Mouse (Mus musculus) forebrain, embryonic 15.5 days (tissue): ENCODE measurements at regions not wholly inside any gene's neighbourhood (a gene's known extent, or its start where the extent isn't known, plus 50 kb on each side); places are given as distances from the start of the nearest gene placed in this dataset.
A peak's percentile ranks its signal among the peaks of the same experiment; 100 is the strongest.

Source experiments
- ATAC-seq: fragments of 200-750 bp; cut with Nextera tagmentation; replicated peaks from 2 replicates; pipeline ENCODE4 v1.8.0; 2017; ENCODE audit warnings: mild to moderate bottlenecking, moderate TSS enrichment, moderate library complexity
- H3K27ac ChIP-seq: fragments of 300-500 bp; sonication (generic); replicated peaks from 2 replicates; pipeline ENCODE4 v1.5.1; 2015; ENCODE audit warnings: mild to moderate bottlenecking, inconsistent platforms
- H3K27me3 ChIP-seq: fragments of 300-500 bp; sonication (generic); 2 replicates; pipeline ENCODE4 v1.6.1; 2015; ENCODE audit warnings: inconsistent platforms
- H3K36me3 ChIP-seq: fragments of 300-500 bp; sonication (generic); 2 replicates; pipeline ENCODE4 v1.6.1; 2015; ENCODE audit warnings: mild to moderate bottlenecking, inconsistent platforms
- H3K4me1 ChIP-seq: fragments of 300-500 bp; sonication (generic); 2 replicates; pipeline ENCODE4 v1.6.1; 2015; ENCODE audit warnings: inconsistent platforms
- H3K4me2 ChIP-seq: fragments of 300-500 bp; sonication (generic); replicated peaks from 2 replicates; pipeline ENCODE4 v1.6.1; 2015; ENCODE audit warnings: mild to moderate bottlenecking, inconsistent platforms
- H3K4me3 ChIP-seq: fragments of 300-500 bp; sonication (generic); 2 replicates; pipeline ENCODE4 v1.5.1; 2015; ENCODE audit warnings: mild to moderate bottlenecking, inconsistent platforms
- H3K9ac ChIP-seq: fragments of 300-500 bp; sonication (generic); replicated peaks from 2 replicates; pipeline ENCODE4 v1.6.1; 2015; ENCODE audit warnings: mild to moderate bottlenecking, inconsistent platforms
- H3K9me3 ChIP-seq: fragments of 300-500 bp; sonication (generic); 2 replicates; pipeline ENCODE4 v1.6.1; 2016; ENCODE audit warnings: inconsistent platforms
- WGBS: fragments of 180-500 bp; shearing (Covaris S2); methylation state at CpG from one replicate; pipeline ENCODE4 v1.1.7; 2015; ENCODE audit warnings: mixed read lengths; 5-methylcytosine and 5-hydroxymethylcytosine counted together

DNA sequence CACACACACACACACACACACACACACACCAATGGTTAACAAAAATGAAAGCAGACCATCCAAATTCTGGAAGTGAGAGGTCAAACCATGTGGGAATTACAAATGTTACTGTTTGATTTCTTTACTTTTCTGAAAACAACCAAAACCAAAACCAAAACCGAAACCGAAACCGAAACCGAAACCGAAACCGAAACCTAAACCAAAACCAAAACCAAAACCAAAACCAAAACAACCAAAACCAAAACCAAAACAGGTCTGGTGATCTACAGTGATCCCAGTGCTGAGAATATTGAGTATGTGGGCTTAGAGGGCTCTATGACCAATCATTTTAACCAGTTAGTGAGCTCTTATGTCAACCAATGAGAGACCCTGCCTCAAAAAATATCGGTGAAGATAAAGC, 1407.6 kb upstream of the Cdh20 start:
- H3K4me2 ChIP-seq, result no peak overlapping the region
- no peaks in the 10 kb centered on the region for H3K9me3 ChIP-seq
- H3K36me3 ChIP-seq, result no peaks in the 10 kb centered on the region
- ATAC-seq, result no peak
- H3K27me3 ChIP-seq, result no peaks in the 10 kb centered on the region
- WGBS, result 93% methylated on average over 7 of the region's 7 CpGs
- no peak overlapping the region for H3K27ac ChIP-seq
- no peaks in the 10 kb centered on the region for H3K4me1 ChIP-seq
- H3K9ac ChIP-seq, result no peak overlapping the region
- H3K4me3 ChIP-seq, result no peak overlapping the region

DNA sequence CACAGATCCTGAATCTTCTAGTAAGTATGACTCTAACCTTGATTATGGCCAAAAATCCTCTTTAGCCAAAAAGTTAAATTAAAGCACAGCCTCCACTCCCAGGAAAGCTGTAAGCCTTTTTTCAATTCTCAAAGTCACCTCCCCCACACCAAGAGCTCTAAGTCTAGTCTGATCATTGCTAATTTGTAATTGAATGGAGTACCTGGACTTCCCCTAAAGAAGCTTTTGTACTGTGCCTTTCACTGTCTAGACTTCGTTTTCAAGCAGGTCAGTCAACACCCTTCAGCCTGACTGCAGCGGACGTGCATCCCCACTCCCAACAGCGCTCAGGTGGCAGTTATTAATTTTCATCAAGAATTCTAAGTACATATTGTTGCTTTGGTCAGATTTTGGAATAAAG, 1395.5 kb upstream of the Cdh20 start:
- Histone ChIP-seq H3K4me1 (no peaks in the 10 kb centered on the region), H3K4me2 (no peak overlapping the region), H3K36me3 (no peaks in the 10 kb centered on the region), H3K27ac (no peak overlapping the region), H3K9ac (no peak overlapping the region), H3K4me3 (no peak overlapping the region), H3K27me3 (no peaks in the 10 kb centered on the region), H3K9me3 (no peaks in the 10 kb centered on the region)
- no peak for ATAC-seq
- WGBS, result 73% methylated on average over 4 of the region's 4 CpGs

DNA sequence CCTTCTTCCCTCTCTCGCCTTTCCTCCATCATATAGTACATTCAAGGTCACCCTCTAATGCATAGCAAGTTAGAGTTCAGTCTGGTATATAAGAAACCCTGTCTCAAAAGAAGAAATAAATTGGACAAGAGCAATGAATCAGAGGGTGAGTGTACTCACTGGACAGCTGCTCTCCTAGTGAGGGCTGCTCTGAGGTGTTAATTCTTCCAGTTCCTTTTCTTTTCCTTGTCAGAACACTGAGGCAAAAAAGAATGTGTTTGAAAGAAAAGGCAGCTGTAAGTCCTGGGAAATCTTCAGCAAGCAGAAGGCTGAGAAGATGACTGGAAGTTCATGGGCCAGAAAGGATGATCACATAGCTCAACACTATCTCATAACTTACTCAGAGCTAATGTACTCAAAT, 1348.2 kb upstream of the Cdh20 start:
- no peak overlapping the region for H3K4me2 ChIP-seq
- no peak overlapping the region for H3K4me3 ChIP-seq
- 89% methylated on average over 1 of the region's 1 CpGs for WGBS
- no peaks in the 10 kb centered on the region for H3K9me3 ChIP-seq
- no peaks in the 10 kb centered on the region for H3K27me3 ChIP-seq
- H3K27ac ChIP-seq, result no peak overlapping the region
- H3K36me3 ChIP-seq, result no peaks in the 10 kb centered on the region
- no peak overlapping the region for H3K9ac ChIP-seq
- no peaks in the 10 kb centered on the region for H3K4me1 ChIP-seq
- ATAC-seq, result no peak

DNA sequence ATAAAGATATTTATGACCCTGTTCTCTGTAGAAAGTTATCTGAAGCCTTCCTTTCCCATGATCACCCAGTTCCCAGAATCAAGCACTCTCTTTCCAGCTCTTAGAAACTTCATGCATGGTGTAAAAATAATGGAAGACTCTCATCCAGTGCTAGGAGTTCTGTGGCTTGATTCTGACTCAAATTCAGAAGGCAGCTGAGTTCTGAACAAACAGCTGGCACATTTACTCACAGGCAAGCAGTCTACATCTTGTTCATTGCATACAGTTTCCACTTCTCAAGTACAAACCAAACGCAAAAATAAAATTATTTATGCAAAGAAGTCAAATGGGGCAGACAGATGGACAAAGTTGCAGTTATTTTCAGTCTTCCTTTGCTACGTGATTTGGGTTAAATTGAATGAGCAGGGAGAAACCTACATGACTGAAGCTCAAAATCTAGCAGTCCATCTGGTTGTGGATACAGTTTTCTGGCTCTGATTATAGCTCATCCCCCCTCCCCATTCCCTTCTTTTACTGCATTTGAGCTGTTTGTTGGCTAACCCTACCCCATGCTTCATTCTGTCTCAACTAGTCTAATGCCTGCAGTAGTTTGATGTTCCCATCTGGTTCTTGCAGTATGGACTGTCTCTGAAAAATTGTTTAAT, 1347.2 kb upstream of the Cdh20 start:
- no peak overlapping the region for H3K4me2 ChIP-seq
- H3K27ac ChIP-seq, result no peak overlapping the region
- H3K9ac ChIP-seq, result no peak overlapping the region
- no peaks in the 10 kb centered on the region for H3K36me3 ChIP-seq
- H3K4me1 ChIP-seq, result no peaks in the 10 kb centered on the region
- peak; percentile 38; the same call in 1 of the 2 replicates for ATAC-seq
- no peaks in the 10 kb centered on the region for H3K27me3 ChIP-seq
- 58% methylated on average over 2 of the region's 2 CpGs for WGBS
- H3K4me3 ChIP-seq, result no peak overlapping the region
- H3K9me3 ChIP-seq, result no peaks in the 10 kb centered on the region

DNA sequence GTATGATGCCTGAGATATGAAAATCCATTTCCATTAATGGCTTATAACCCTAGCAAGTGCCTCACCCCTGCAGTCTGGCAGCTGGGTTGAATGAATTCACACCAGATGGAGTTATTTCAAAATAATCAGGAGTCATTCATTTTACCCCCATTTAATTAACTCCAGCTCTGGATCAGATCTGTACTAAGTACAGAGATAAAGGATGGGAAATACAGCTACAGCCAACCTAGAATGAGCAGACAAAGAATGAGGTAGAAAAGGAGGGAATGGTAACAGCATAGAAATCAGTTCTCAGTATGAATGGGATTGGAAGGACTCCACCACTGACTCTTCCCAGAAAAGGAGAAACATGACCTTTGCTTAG, 1346.7 kb upstream of the Cdh20 start:
- H3K27ac ChIP-seq, result no peak overlapping the region
- H3K27me3 ChIP-seq, result no peaks in the 10 kb centered on the region
- no peak overlapping the region for H3K9ac ChIP-seq
- H3K4me2 ChIP-seq, result no peak overlapping the region
- H3K4me3 ChIP-seq, result no peak overlapping the region
- ATAC-seq, result peak; percentile 51; the same call in 1 of the 2 replicates
- no peaks in the 10 kb centered on the region for H3K9me3 ChIP-seq
- no peaks in the 10 kb centered on the region for H3K4me1 ChIP-seq
- no peaks in the 10 kb centered on the region for H3K36me3 ChIP-seq

DNA sequence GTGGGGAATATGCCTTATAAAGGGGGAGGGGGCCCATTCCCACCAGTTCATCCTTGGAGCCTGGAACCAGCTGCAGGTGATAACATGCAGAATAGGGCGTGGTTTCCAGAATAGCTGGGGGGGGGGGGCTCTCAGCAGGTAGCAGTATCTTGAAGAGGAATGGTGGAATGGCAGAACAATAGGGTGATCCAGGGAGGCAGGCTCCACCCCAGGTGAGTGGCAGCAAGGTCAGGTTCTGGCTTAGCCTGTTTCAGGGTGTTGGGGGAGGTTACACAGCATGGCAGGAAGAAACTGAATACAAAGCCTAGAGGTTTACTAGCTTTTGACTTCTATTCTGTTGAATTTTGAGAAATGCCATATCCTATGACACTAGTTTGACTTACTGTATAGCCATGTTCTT, 1296.8 kb upstream of the Cdh20 start:
- Histone ChIP-seq H3K27me3 (no peaks in the 10 kb centered on the region), H3K9ac (no peak overlapping the region), H3K9me3 (no peaks in the 10 kb centered on the region), H3K4me2 (no peak overlapping the region), H3K36me3 (no peaks in the 10 kb centered on the region), H3K27ac (no peak overlapping the region), H3K4me1 (no peaks in the 10 kb centered on the region), H3K4me3 (no peak overlapping the region)
- WGBS, result 83% methylated on average over 1 of the region's 1 CpGs
- ATAC-seq, result no peak

DNA sequence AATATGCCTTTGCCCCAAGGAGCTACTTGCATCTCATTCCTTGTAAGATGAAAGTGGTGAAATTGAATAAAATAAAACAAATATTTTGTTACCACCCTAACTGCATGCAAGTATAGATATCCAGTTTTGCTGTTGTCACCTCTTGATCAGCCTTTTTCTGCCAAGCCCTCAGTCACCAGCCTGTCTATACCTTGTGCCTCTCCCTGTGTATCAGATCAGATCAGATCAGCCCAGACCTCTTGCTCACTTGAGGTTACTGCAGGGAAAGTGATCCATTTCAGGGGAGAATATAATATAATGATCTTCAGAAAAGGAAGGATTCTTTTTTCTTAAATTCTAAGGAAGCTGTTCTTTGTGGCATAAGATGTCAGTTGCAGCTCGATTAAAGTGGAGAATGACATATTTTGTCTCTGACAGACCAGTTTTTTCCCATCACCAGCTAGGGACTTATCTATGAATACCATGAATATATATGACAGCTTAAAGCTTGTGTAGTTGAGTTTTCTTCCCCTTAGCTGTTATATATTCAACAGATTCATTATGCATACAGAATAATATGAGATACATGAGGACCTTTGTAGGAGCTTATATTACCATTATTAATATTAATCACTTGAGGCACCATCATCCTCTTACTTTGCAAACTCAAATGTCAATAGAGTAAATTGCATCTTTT, 1264.7 kb upstream of the Cdh20 start:
- no peak for ATAC-seq
- Histone ChIP-seq H3K9ac (no peak overlapping the region), H3K4me2 (no peak overlapping the region), H3K27ac (no peak overlapping the region), H3K4me3 (no peak overlapping the region), H3K9me3 (no peaks in the 10 kb centered on the region), H3K4me1 (no peaks in the 10 kb centered on the region), H3K27me3 (no peaks in the 10 kb centered on the region), H3K36me3 (no peaks in the 10 kb centered on the region)
- WGBS, result 61% methylated on average over 1 of the region's 1 CpGs
